Mouse (Mus musculus): ENCODE results near the gene Eml3.

DNA sequence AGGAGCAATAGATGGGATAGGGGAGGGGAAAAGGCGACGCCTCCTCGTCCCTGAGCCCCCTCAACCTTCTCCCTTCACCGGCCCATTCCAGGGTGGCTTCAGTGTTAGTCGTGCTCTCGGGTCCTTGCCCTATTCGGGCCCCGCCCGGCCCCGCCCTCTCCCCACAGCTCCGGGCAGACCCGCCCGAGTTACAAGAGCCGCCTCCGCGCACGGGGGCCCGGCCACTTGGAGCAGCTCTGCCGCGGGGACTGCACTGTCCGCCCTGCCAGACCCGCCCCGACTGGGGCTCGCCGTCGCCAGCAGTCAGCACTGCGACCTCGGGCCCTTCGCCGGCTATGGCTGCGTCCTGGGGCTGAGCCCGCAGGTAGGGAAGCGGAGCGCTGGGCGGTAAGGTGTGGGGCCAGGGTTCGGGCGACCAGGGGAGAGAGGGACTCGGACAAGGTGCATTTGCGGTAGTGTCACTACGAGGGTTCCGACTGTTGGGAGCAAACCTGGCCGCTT lies 59.8 kb downstream of the Eml3 start, which contains the start of gene Ahnak:
- TF ChIP-seq CTCF (IDR thresholded peaks at IDR 0.05; ENCODE audit: low read depth) (no peak), EP300 (IDR thresholded peaks at IDR 0.05; ENCODE audit: low read depth) (no peak)

Data from liver, postnatal 0 days (tissue).